Mouse (Mus musculus) small intestine, adult 2 months (tissue): ENCODE results near the gene Timm50. TPM values are rescaled to one million over a fixed set of nuclear protein-coding genes. Genes with fewer than 3 reads are reported as not detected.

ENCODE experiments used
- H3K27ac ChIP-seq: fragments of 200-500 bp; 2 replicates; pipeline ENCODE4 v1.5.1; 2012; ENCODE audit warnings: low read depth, low read length, control low read depth, inconsistent platforms; ENCODE audit not compliant: insufficient read depth
- H3K27me3 ChIP-seq: fragments of 200-500 bp; 2 replicates; pipeline ENCODE4 v1.6.1; 2012; ENCODE audit warnings: mild to moderate bottlenecking, moderate library complexity, low read length, inconsistent platforms; ENCODE audit not compliant: control insufficient read depth, insufficient read depth
- H3K36me3 ChIP-seq: fragments of 200-500 bp; 2 replicates; pipeline ENCODE4 v1.6.1; 2012; ENCODE audit warnings: mild to moderate bottlenecking, low read length, control low read depth, inconsistent platforms; ENCODE audit not compliant: control insufficient read depth, insufficient read depth
- H3K4me1 ChIP-seq: fragments of 200-500 bp; 2 replicates; pipeline ENCODE4 v1.6.1; 2012; ENCODE audit warnings: low read length, inconsistent platforms, mixed read lengths; ENCODE audit not compliant: control insufficient read depth, insufficient read depth, insufficient read length
- H3K4me3 ChIP-seq: fragments of 200-500 bp; 2 replicates; pipeline ENCODE4 v1.5.1; 2012; ENCODE audit warnings: low read depth, mild to moderate bottlenecking, control low read depth, inconsistent platforms, low read length, moderate library complexity
- CTCF ChIP-seq: fragments of 200-500 bp; IDR thresholded peaks from 2 replicates; pipeline ENCODE4 v1.5.1; 2012; ENCODE audit warnings: low read depth, mild to moderate bottlenecking, control low read depth, inconsistent platforms, low read length, moderate library complexity, mixed read lengths; ENCODE audit not compliant: insufficient replicate concordance, insufficient read length; ENCODE audit errors: extremely low read depth
- POLR2A ChIP-seq: fragments of 200-500 bp; IDR thresholded peaks from 2 replicates; pipeline ENCODE4 v1.6.1; 2012; ENCODE audit warnings: low read depth, mild to moderate bottlenecking, control low read depth, inconsistent platforms, low read length, moderate library complexity
- WGBS: fragments of 180-500 bp; shearing (Covaris S2); methylation state at CpG from one replicate; pipeline ENCODE4 v1.1.7; 2018; 5-methylcytosine and 5-hydroxymethylcytosine counted together
- polyA plus RNA-seq: library from polyadenylated mRNA; depleted of rRNA; stranded (reverse); fragments of >200 nt; gene quantifications from 2 replicates; pipeline ENCODE4 v1.2.3, GENCODE M21; 2012

The Timm50 gene
- polyA plus RNA-seq, 1 experiment: 62.7 TPM

- Histone ChIP-seq H3K4me3 (no peak overlapping the region), H3K36me3 (peaks cover 33% of the 10 kb centered on the region), H3K4me1 (peaks cover 3% of the 10 kb centered on the region), H3K27me3 (peaks cover 11% of the 10 kb centered on the region), H3K27ac (no peak overlapping the region)
- WGBS: 88% methylated on average over 8 of the region's 8 CpGs
- TF ChIP-seq CTCF (no peak), POLR2A (no peak)
These were observed 5.7 kb downstream of the Timm50 start for GRCm38 (mm10) chr7:28306216-28306615.

DNA sequence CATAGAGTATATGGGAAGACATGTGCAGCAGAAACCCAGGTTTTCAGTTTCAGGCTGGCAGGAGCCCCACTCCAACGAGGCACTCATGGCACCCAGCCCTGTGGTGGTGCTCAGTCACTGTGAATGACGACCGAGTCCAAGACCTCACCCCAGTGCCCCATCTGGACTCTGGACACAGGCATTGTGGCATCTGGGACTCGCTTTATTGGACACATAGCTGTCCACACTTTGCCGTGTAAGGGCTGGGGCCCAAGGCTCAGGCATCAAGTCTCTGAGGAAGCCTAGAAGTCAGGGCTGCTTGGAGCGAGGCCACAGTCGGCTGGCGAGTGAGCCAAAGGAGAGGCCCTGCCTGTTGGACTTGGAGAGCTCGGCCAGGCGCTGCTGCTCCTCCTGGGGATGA, 6.2 kb downstream of the Timm50 start:
- H3K27ac ChIP-seq: no peak overlapping the region
- peaks cover 33% of the 10 kb centered on the region for H3K36me3 ChIP-seq
- H3K27me3 ChIP-seq: peaks cover 15% of the 10 kb centered on the region
- 90% methylated on average over 10 of the region's 10 CpGs for WGBS
- H3K4me1 ChIP-seq: no peaks in the 10 kb centered on the region
- TF ChIP-seq POLR2A: no peak
- TF ChIP-seq CTCF: no peak
- no peak overlapping the region for H3K4me3 ChIP-seq

GRCm38 (mm10) chr7:28301616-28302433, 10.0 kb downstream of the Timm50 start, which contains the start of gene Dll3:
Gene Dll3, minus strand, starts transcription at chr7:28302238.
- Histone ChIP-seq H3K4me3 (peak within 1 kb of the TSS; percentile 34), H3K27me3 (peaks cover 31% of the 10 kb centered on the region), H3K36me3 (peaks cover 17% of the 10 kb centered on the region), H3K27ac (no peak within 1 kb of the TSS), H3K4me1 (no peaks in the 10 kb centered on the region)
- 4% methylated on average over 30 of the region's 30 CpGs for WGBS
- TF ChIP-seq POLR2A (no peak), CTCF (peak; percentile 54)

GRCm38 (mm10) chr7:28298837-28299625, 12.8 kb downstream of the Timm50 start:
- TF ChIP-seq CTCF (peak; percentile 7; the same call in 1 of the 2 replicates), POLR2A (no peak)
- Histone ChIP-seq H3K27ac (no peak overlapping the region), H3K4me3 (no peak overlapping the region), H3K4me1 (peaks cover 5% of the 10 kb centered on the region; the same call in 1 of the 2 replicates), H3K27me3 (peaks cover 37% of the 10 kb centered on the region), H3K36me3 (no peaks in the 10 kb centered on the region)
- WGBS: 16% methylated on average over 43 of the region's 43 CpGs

DNA sequence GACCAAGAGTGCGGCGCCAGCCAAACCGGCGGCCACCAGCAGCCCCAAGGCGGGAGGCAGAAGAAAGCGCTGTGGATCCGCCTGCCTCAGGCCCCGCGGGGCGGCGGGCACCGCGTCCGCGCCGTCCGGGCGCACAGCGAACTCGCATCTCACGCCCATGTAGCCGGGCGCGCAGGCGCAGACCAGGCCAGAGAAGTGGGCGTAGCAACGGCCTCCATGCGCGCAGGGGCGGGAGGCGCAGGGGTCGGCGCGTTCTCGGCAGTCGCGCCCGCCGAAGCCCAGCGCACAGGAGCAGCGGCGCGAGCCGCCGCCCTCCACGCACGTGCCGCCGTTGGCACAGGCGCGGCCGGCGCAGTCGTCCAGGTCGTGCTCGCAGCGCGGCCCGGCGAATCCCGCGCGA, 17.4 kb downstream of the Timm50 start:
- Histone ChIP-seq H3K27ac (no peak overlapping the region), H3K27me3 (peaks cover 42% of the 10 kb centered on the region), H3K36me3 (no peaks in the 10 kb centered on the region), H3K4me1 (peaks cover 10% of the 10 kb centered on the region), H3K4me3 (peak overlapping the region; percentile 58)
- TF ChIP-seq POLR2A (no peak), CTCF (no peak)
- WGBS: 4% methylated on average over 63 of the region's 63 CpGs

GRCm38 (mm10) chr7:28290638-28291590, 21.0 kb downstream of the Timm50 start, which contains the start of gene Selenov:
Gene Selenov, minus strand, starts transcription at chr7:28291186.
- peaks cover 48% of the 10 kb centered on the region for H3K27me3 ChIP-seq

More at GRCm38 (mm10) chr7:28290638-28291590, 21.0 kb downstream of the Timm50 start, which contains the start of gene Selenov:
- TF ChIP-seq CTCF (no peak), POLR2A (no peak)
- WGBS: 3% methylated on average over 52 of the region's 52 CpGs
- H3K36me3 ChIP-seq: no peaks in the 10 kb centered on the region
- peaks cover 10% of the 10 kb centered on the region for H3K4me1 ChIP-seq
- H3K4me3 ChIP-seq: no peak within 1 kb of the TSS
- H3K27ac ChIP-seq: no peak within 1 kb of the TSS
